ENCODE assay signal across 9 mouse cellular contexts in the genomic region with DNA sequence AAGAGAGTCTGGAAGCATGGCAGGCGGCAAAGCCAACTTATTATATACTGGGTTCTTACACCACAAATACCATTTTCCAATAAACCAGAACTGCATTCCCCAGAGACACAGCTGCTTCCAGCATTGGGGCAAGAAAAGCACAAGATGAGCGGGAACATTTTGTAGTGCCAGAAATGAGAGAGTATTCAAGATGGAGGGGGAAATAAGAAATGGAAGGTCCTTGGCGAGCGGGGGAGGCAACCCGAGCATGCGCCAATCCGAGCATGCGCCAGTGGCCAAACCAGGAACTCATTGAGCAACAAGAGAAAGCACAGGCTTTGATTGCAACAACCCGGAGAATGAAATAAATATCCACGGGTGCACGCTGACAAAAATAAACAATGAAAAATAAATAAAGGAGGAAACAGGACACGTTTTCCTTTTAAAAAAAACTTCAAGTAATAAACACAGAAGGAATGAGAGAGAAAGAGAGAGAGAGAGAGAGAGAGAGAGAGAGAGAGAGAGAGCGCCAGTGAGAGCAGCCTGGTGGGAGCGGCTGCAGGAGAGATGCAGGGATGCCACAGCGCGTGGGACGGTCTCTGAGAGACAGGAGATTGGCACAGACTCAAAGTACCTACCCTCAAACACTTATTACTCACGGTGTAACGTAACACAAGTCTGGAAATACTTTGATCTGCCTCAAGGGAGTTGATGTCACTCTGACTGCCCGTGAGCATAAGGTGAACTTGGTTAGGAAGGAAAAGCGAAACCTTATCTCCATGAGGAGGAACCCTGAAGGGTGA. TPM values are rescaled to one million over a fixed set of nuclear protein-coding genes. Genes with fewer than 3 reads are reported as not detected.
DNase-seq lines count a peak whose midpoint lies in the region; ATAC-seq and TF ChIP-seq lines count a peak whose summit lies in the region.
"Had no signal": no experiment of that assay in that cellular context is flagged by ENCODE, and none has a peak within 500 bp of the region (broad histone marks: within the 10 kb centered on the region; RNA-seq: fewer than 3 reads in every experiment).

No protein-coding gene starts in this region.

- no peaks in the 10 kb centered on the region for H3K9me3 ChIP-seq in intestine, postnatal 0 days (ENCODE audit: control insufficient read depth)
- H3K9me3 ChIP-seq in intestine, embryonic 15.5 days, result no peaks in the 10 kb centered on the region
- no peaks in the 10 kb centered on the region for H3K9me3 ChIP-seq in midbrain, embryonic 10.5 days (replicated peaks)
- H3K9me3 ChIP-seq in liver, embryonic 12.5 days (replicated peaks), result no peaks in the 10 kb centered on the region
- H3K9me3 ChIP-seq: liver, embryonic 15.5 days had no signal

- peak overlapping the region; percentile 17; the same call in 1 of the 2 replicates for H3K4me2 ChIP-seq in intestine, postnatal 0 days (replicated peaks; ENCODE audit: low read depth)
- no peak overlapping the region for H3K4me2 ChIP-seq in intestine, embryonic 15.5 days (replicated peaks)
- no peak overlapping the region for H3K4me2 ChIP-seq in liver, embryonic 12.5 days
- H3K4me2 ChIP-seq: liver, embryonic 15.5 days had no signal

- H3K4me1 ChIP-seq in intestine, postnatal 0 days (replicated peaks; ENCODE audit: control insufficient read depth, insufficient read depth, low read length), result no peaks in the 10 kb centered on the region
- H3K4me1 ChIP-seq in intestine, embryonic 15.5 days (replicated peaks), result peaks cover 9% of the 10 kb centered on the region
- peaks cover 14% of the 10 kb centered on the region for H3K4me1 ChIP-seq in midbrain, embryonic 10.5 days
- H3K4me1 ChIP-seq in liver, embryonic 12.5 days, result peaks cover 8% of the 10 kb centered on the region; the same call in 1 of the 2 replicates
- H3K4me1 ChIP-seq: liver, embryonic 15.5 days had no signal

- H3K27me3 ChIP-seq in intestine, postnatal 0 days (replicated peaks; ENCODE audit: control insufficient read depth, insufficient read depth, low read length), result no peaks in the 10 kb centered on the region
- no peaks in the 10 kb centered on the region for H3K27me3 ChIP-seq in intestine, embryonic 15.5 days (replicated peaks)
- H3K27me3 ChIP-seq in midbrain, embryonic 10.5 days (ENCODE audit: low read depth, poor library complexity, severe bottlenecking), result no peaks in the 10 kb centered on the region
- H3K27me3 ChIP-seq in liver, embryonic 12.5 days (replicated peaks), result no peaks in the 10 kb centered on the region
- H3K27me3 ChIP-seq: liver, embryonic 15.5 days had no signal

- no peaks in the 10 kb centered on the region for H3K36me3 ChIP-seq in intestine, postnatal 0 days (ENCODE audit: control insufficient read depth, insufficient read depth)
- no peaks in the 10 kb centered on the region for H3K36me3 ChIP-seq in intestine, embryonic 15.5 days
- H3K36me3 ChIP-seq in midbrain, embryonic 10.5 days, result no peaks in the 10 kb centered on the region
- H3K36me3 ChIP-seq in liver, embryonic 12.5 days, result no peaks in the 10 kb centered on the region
- H3K36me3 ChIP-seq: liver, embryonic 15.5 days had no signal

- H3K9ac ChIP-seq in intestine, postnatal 0 days (ENCODE audit: low read depth, low read length), result no peak overlapping the region
- no peak overlapping the region for H3K9ac ChIP-seq in intestine, embryonic 15.5 days
- H3K9ac ChIP-seq in liver, embryonic 12.5 days, result no peak overlapping the region
- H3K9ac ChIP-seq: liver, embryonic 15.5 days had no signal

- no peak overlapping the region for H3K27ac ChIP-seq in intestine, postnatal 0 days (ENCODE audit: low read depth, low read length)
- H3K27ac ChIP-seq in intestine, embryonic 15.5 days, result no peak overlapping the region
- H3K27ac ChIP-seq in midbrain, embryonic 10.5 days (replicated peaks), result no peak overlapping the region
- H3K27ac ChIP-seq in liver, embryonic 12.5 days, result no peak overlapping the region
- H3K27ac ChIP-seq: liver, embryonic 15.5 days had no signal

- DNase-seq in gastrocnemius, postnatal 25 days, result peak; percentile 57
- peak; percentile 22 to 49 for DNase-seq in layer of hippocampus, adult 8-10 months (ENCODE audit: low spot score in 2 of 2)
- DNase-seq in ovary, adult 18-20 months (ENCODE audit: low spot score), result peak; percentile 34
- DNase-seq in midbrain, embryonic 10.5 days (ENCODE audit: low spot score), result no peak

- no peak for TF ChIP-seq CTCF in intestine, postnatal 0 days (IDR thresholded peaks at IDR 0.05; ENCODE audit: low read depth)

- no peak for ATAC-seq in intestine, postnatal 0 days
- no peak for ATAC-seq in intestine, embryonic 15.5 days
- no peak for ATAC-seq in megakaryocyte progenitor cell, adult 5-6 weeks (replicated peaks; ENCODE audit: poor library complexity)
- ATAC-seq in liver, embryonic 12.5 days, result no peak

- no peak overlapping the region for H3K4me3 ChIP-seq in intestine, postnatal 0 days (ENCODE audit: low read depth, low read length)
- H3K4me3 ChIP-seq in intestine, embryonic 15.5 days (replicated peaks), result no peak overlapping the region
- H3K4me3 ChIP-seq in midbrain, embryonic 10.5 days, result no peak overlapping the region
- H3K4me3 ChIP-seq in liver, embryonic 12.5 days, result no peak overlapping the region
- H3K4me3 ChIP-seq: liver, embryonic 15.5 days had no signal

- WGBS in intestine, postnatal 0 days, result 74% methylated on average over 21 of the region's 21 CpGs
- 62% methylated on average over 21 of the region's 21 CpGs for WGBS in intestine, embryonic 15.5 days
- WGBS in midbrain, embryonic 10.5 days, result 89% methylated on average over 21 of the region's 21 CpGs
- 72% methylated on average over 21 of the region's 21 CpGs for WGBS in liver, embryonic 12.5 days (ENCODE audit: insufficient replicate concordance)

RNA-seq across cellular contexts. Expression of a gene that starts 34.2 kb away (rescaled TPM):
- 10.5 and 11.8 TPM in 2 replicates for polyA plus RNA-seq in intestine, postnatal 0 days (2015; fragmentation: Nextera tagmentation; extraction: Ambion mirVana)
- polyA plus RNA-seq in intestine, embryonic 15.5 days (2015; fragmentation: Nextera tagmentation; extraction: Ambion mirVana), result 42.3 and 46.6 TPM in 2 replicates
- total RNA-seq in gastrocnemius, postnatal 25 days (2021), result 1 to 10 TPM; 4.1 to 4.9 TPM
- 10 to 100 TPM in 2 of 4 experiments, 1 to 10 TPM in 2; 5.5 to 16.4 (median 11.1) TPM for total RNA-seq in layer of hippocampus, adult 8-10 months (2022)
- 47.5 and 53.4 TPM in 2 replicates for polyA plus RNA-seq in midbrain, embryonic 10.5 days (2016; fragmentation: Nextera tagmentation; extraction: Ambion mirVana)
- total RNA-seq in megakaryocyte progenitor cell, adult 5-6 weeks (2015), result 12.5 and 13.0 TPM in 2 replicates
- total RNA-seq in megakaryocyte progenitor cell, adult 5-6 weeks (2017), result 8.0 and 8.2 TPM in 2 replicates
- 4.8 and 5.5 TPM in 2 replicates for polyA plus RNA-seq in liver, embryonic 12.5 days (2016; fragmentation: Nextera tagmentation; extraction: Ambion mirVana)
